Mouse (Mus musculus) hindbrain, postnatal 0 days (tissue): Measurements from ENCODE around the gene Cmc1. TPM values are rescaled to one million over a fixed set of nuclear protein-coding genes. Genes with fewer than 3 reads are reported as not detected.
A peak's percentile ranks its signal among the peaks of the same experiment; 100 is the strongest.

ENCODE experiments used
- ATAC-seq: fragments of 200-750 bp; cut with Nextera tagmentation; 2 replicates; pipeline ENCODE4 v1.8.0; 2017; ENCODE audit warnings: mild to moderate bottlenecking, moderate TSS enrichment, moderate library complexity
- DNase-seq: peaks from one replicate; pipeline ENCODE4 v3.0.0-alpha.2; 2015; ENCODE audit warnings: low spot score
- H3K27ac ChIP-seq: fragments of 300-500 bp; sonication (generic); 2 replicates; pipeline ENCODE4 v1.5.1; 2014; ENCODE audit warnings: mild to moderate bottlenecking
- H3K27me3 ChIP-seq: fragments of 300-500 bp; sonication (generic); 2 replicates; pipeline ENCODE4 v1.6.1; 2014; ENCODE audit warnings: low read length, mixed read lengths; ENCODE audit not compliant: insufficient read depth
- H3K36me3 ChIP-seq: fragments of 300-500 bp; sonication (generic); 2 replicates; pipeline ENCODE4 v1.6.1; 2014; ENCODE audit warnings: low read length, mixed read lengths; ENCODE audit not compliant: insufficient read depth
- H3K4me1 ChIP-seq: fragments of 300-500 bp; sonication (generic); 2 replicates; pipeline ENCODE4 v1.6.1; 2014; ENCODE audit warnings: antibody characterized with exemption, low read length, mixed read lengths; ENCODE audit not compliant: insufficient read depth
- H3K4me2 ChIP-seq: fragments of 300-500 bp; sonication (generic); 2 replicates; pipeline ENCODE4 v1.6.1; 2014; ENCODE audit warnings: low read depth, mild to moderate bottlenecking, low read length, moderate library complexity, mixed read lengths
- H3K4me3 ChIP-seq: fragments of 300-500 bp; sonication (generic); 2 replicates; pipeline ENCODE4 v1.5.1; 2014; ENCODE audit warnings: low read length
- H3K9ac ChIP-seq: fragments of 300-500 bp; sonication (generic); replicated peaks from 2 replicates; pipeline ENCODE4 v1.6.1; 2014; ENCODE audit warnings: mild to moderate bottlenecking, low read length, moderate library complexity, mixed read lengths
- H3K9me3 ChIP-seq: fragments of 300-500 bp; sonication (generic); 2 replicates; pipeline ENCODE4 v1.6.1; 2016; ENCODE audit warnings: low read length, mixed read lengths
- CTCF ChIP-seq: IDR thresholded peaks from 2 replicates; pipeline ENCODE4 v1.5.1; 2016; ENCODE audit warnings: antibody characterized with exemption, control low read depth, low read depth
- WGBS: fragments of 180-500 bp; shearing (Covaris S2); extraction: QIAGEN DNeasy Blood & Tissue Kit; methylation state at CpG from one replicate; pipeline ENCODE4 v1.1.7; 2014; 5-methylcytosine and 5-hydroxymethylcytosine counted together
- polyA plus RNA-seq: library from polyadenylated mRNA; unstranded; fragments of >200 nt; fragmentation: Nextera tagmentation; extraction: Ambion mirVana; gene quantifications from 2 replicates; pipeline ENCODE4 v1.2.1, GENCODE M21; 2015
- total RNA-seq: library from RNA; depleted of rRNA; stranded (reverse); fragments of >200 nt; gene quantifications from 2 replicates; pipeline ENCODE4 v1.2.3, GENCODE M21; 2014; rRNA removed

Cmc1 gene
- total RNA-seq (2.0 and 2.3 TPM in 2 replicates), polyA plus RNA-seq (44.5 and 51.9 TPM in 2 replicates)

GRCm38 (mm10) chr9:118149407-118150402, at the start of gene Cmc1:
TSS of gene Cmc1 (minus strand) at chr9:118150177.
- Histone ChIP-seq H3K4me3 (peak within 1 kb of the TSS; percentile 74), H3K4me2 (peak within 1 kb of the TSS; percentile 56), H3K9me3 (no peaks in the 10 kb centered on the region), H3K27ac (peak within 1 kb of the TSS; percentile 79), H3K4me1 (peaks cover 16% of the 10 kb centered on the region; the same call in 1 of the 2 replicates), H3K27me3 (no peaks in the 10 kb centered on the region), H3K36me3 (no peaks in the 10 kb centered on the region), H3K9ac (peak within 1 kb of the TSS; percentile 66)
- DNase-seq (peak; percentile 99), ATAC-seq (peak; percentile 98)
- peak; percentile 45 for TF ChIP-seq CTCF
- WGBS: under 1% methylated on average over 58 of the region's 58 CpGs

GRCm38 (mm10) chr9:118198557-118198956, 48.6 kb upstream of the Cmc1 start:
- no peak for ATAC-seq

GRCm38 (mm10) chr9:118196661-118197390, 46.8 kb upstream of the Cmc1 start:
- H3K4me3 ChIP-seq: no peak overlapping the region
- H3K4me1 ChIP-seq: no peaks in the 10 kb centered on the region
- H3K9me3 ChIP-seq: no peaks in the 10 kb centered on the region
- 76% methylated on average over 9 of the region's 9 CpGs for WGBS
- H3K27me3 ChIP-seq: no peaks in the 10 kb centered on the region
- no peak overlapping the region for H3K4me2 ChIP-seq
- no peak overlapping the region for H3K27ac ChIP-seq
- no peak for ATAC-seq
- TF ChIP-seq CTCF: no peak
- no peak overlapping the region for H3K9ac ChIP-seq
- no peak for DNase-seq
- no peaks in the 10 kb centered on the region for H3K36me3 ChIP-seq

More at GRCm38 (mm10) chr9:118198557-118198956, 48.6 kb upstream of the Cmc1 start:
- H3K27ac ChIP-seq: no peak overlapping the region
- H3K4me3 ChIP-seq: no peak overlapping the region
- 97% methylated on average over 1 of the region's 1 CpGs for WGBS
- DNase-seq: no peak
- H3K4me2 ChIP-seq: no peak overlapping the region
- H3K36me3 ChIP-seq: no peaks in the 10 kb centered on the region
- no peaks in the 10 kb centered on the region for H3K27me3 ChIP-seq
- no peak overlapping the region for H3K9ac ChIP-seq
- no peaks in the 10 kb centered on the region for H3K9me3 ChIP-seq
- H3K4me1 ChIP-seq: no peaks in the 10 kb centered on the region
- TF ChIP-seq CTCF: no peak

- ATAC-seq: no peak
- H3K9ac ChIP-seq: no peak overlapping the region
- no peaks in the 10 kb centered on the region for H3K36me3 ChIP-seq
- no peak overlapping the region for H3K4me3 ChIP-seq
- no peak for DNase-seq
- no peaks in the 10 kb centered on the region for H3K9me3 ChIP-seq
- no peaks in the 10 kb centered on the region for H3K4me1 ChIP-seq
- H3K27ac ChIP-seq: no peak overlapping the region
- H3K27me3 ChIP-seq: no peaks in the 10 kb centered on the region
- 91% methylated on average over 1 of the region's 1 CpGs for WGBS
- no peak overlapping the region for H3K4me2 ChIP-seq
- TF ChIP-seq CTCF: no peak
Observed at GRCm38 (mm10) chr9:118193263-118193662, 43.3 kb upstream of the Cmc1 start.

GRCm38 (mm10) chr9:118191276-118191675, 41.3 kb upstream of the Cmc1 start:
- no peak for ATAC-seq
- TF ChIP-seq CTCF: no peak
- H3K4me2 ChIP-seq: no peak overlapping the region
- H3K27me3 ChIP-seq: no peaks in the 10 kb centered on the region
- no peak overlapping the region for H3K4me3 ChIP-seq
- DNase-seq: no peak
- H3K9ac ChIP-seq: no peak overlapping the region
- no peaks in the 10 kb centered on the region for H3K9me3 ChIP-seq
- H3K4me1 ChIP-seq: no peaks in the 10 kb centered on the region
- no peak overlapping the region for H3K27ac ChIP-seq
- 84% methylated on average over 10 of the region's 10 CpGs for WGBS
- no peaks in the 10 kb centered on the region for H3K36me3 ChIP-seq

- Histone ChIP-seq H3K36me3 (no peaks in the 10 kb centered on the region), H3K27ac (no peak overlapping the region), H3K4me1 (no peaks in the 10 kb centered on the region), H3K4me3 (no peak overlapping the region), H3K9ac (no peak overlapping the region), H3K9me3 (no peaks in the 10 kb centered on the region), H3K27me3 (no peaks in the 10 kb centered on the region), H3K4me2 (no peak overlapping the region)
- peak; percentile 35 for TF ChIP-seq CTCF
- WGBS: 92% methylated on average over 6 of the region's 6 CpGs
- DNase-seq (no peak), ATAC-seq (no peak)
Observed at GRCm38 (mm10) chr9:118188374-118188773, 38.4 kb upstream of the Cmc1 start.
